Mouse (Mus musculus) embryonic facial prominence, embryonic 11.5 days (tissue): ENCODE measurements around the gene Stpg4. TPM values are rescaled to one million over a fixed set of nuclear protein-coding genes. Genes with fewer than 3 reads are reported as not detected.
A peak's percentile ranks its signal among the peaks of the same experiment; 100 is the strongest.

Source experiments
- ATAC-seq: fragments of 200-750 bp; cut with Nextera tagmentation; replicated peaks from 2 replicates; pipeline ENCODE4 v1.8.0; 2017; ENCODE audit warnings: low read depth; ENCODE audit not compliant: insufficient number of reproducible peaks, low FRiP score, low TSS enrichment
- DNase-seq: peaks from one replicate; pipeline ENCODE4 v3.0.0-alpha.2; 2015; ENCODE audit warnings: low spot score
- H3K27ac ChIP-seq: fragments of 300-500 bp; sonication (generic); replicated peaks from 2 replicates; pipeline ENCODE4 v1.5.1; 2014; ENCODE audit warnings: mild to moderate bottlenecking, low read depth, low read length, control low read depth
- H3K27me3 ChIP-seq: fragments of 300-500 bp; sonication (generic); 2 replicates; pipeline ENCODE4 v1.6.1; 2014; ENCODE audit warnings: mild to moderate bottlenecking, low read length, moderate library complexity, mixed read lengths; ENCODE audit not compliant: control insufficient read depth, insufficient read depth
- H3K36me3 ChIP-seq: fragments of 300-500 bp; sonication (generic); replicated peaks from 2 replicates; pipeline ENCODE4 v1.6.1; 2014; ENCODE audit warnings: low read depth, mild to moderate bottlenecking, low read length, moderate library complexity, mixed read lengths; ENCODE audit not compliant: control insufficient read depth, insufficient read depth
- H3K4me1 ChIP-seq: fragments of 300-500 bp; sonication (generic); 2 replicates; pipeline ENCODE4 v1.6.1; 2014; ENCODE audit warnings: low read length, mixed read lengths; ENCODE audit not compliant: control insufficient read depth, insufficient read depth
- H3K4me2 ChIP-seq: fragments of 300-500 bp; sonication (generic); 2 replicates; pipeline ENCODE4 v1.6.1; 2014; ENCODE audit warnings: low read depth, mild to moderate bottlenecking, control low read depth, low read length, moderate library complexity
- H3K4me3 ChIP-seq: fragments of 300-500 bp; sonication (generic); 2 replicates; pipeline ENCODE4 v1.5.1; 2014; ENCODE audit warnings: low read depth, low read length, control low read depth
- H3K9ac ChIP-seq: fragments of 300-500 bp; sonication (generic); replicated peaks from 2 replicates; pipeline ENCODE4 v1.6.1; 2014; ENCODE audit warnings: mild to moderate bottlenecking, control low read depth, low read length
- H3K9me3 ChIP-seq: fragments of 300-500 bp; sonication (generic); replicated peaks from 2 replicates; pipeline ENCODE4 v1.6.1; 2016; ENCODE audit warnings: mild to moderate bottlenecking, low read length, inconsistent platforms, mixed read lengths; ENCODE audit not compliant: control insufficient read depth
- WGBS: fragments of 180-500 bp; shearing (Covaris S2); extraction: QIAGEN DNeasy Blood & Tissue Kit; methylation state at CpG from one replicate; pipeline ENCODE4 v1.1.7; 2014; 5-methylcytosine and 5-hydroxymethylcytosine counted together
- polyA plus RNA-seq: library from polyadenylated mRNA; unstranded; fragments of >200 nt; fragmentation: Nextera tagmentation; extraction: Ambion mirVana; gene quantifications from 2 replicates; pipeline ENCODE4 v1.2.1, GENCODE M21; 2014

The Stpg4 gene
- polyA plus RNA-seq, 1 experiment from 2014 or later: not detected

GRCm38 (mm10) chr17:87470282-87470681 lies 42.7 kb upstream of the Stpg4 start:
- DNase-seq: no peak
- 74% methylated on average over 8 of the region's 8 CpGs for WGBS
- no peak overlapping the region for H3K9ac ChIP-seq
- H3K36me3 ChIP-seq: no peaks in the 10 kb centered on the region
- H3K9me3 ChIP-seq: no peaks in the 10 kb centered on the region
- peaks cover 2% of the 10 kb centered on the region; the same call in 1 of the 2 replicates for H3K27me3 ChIP-seq
- H3K27ac ChIP-seq: no peak overlapping the region
- no peak overlapping the region for H3K4me2 ChIP-seq
- peaks cover 7% of the 10 kb centered on the region for H3K4me1 ChIP-seq
- no peak for ATAC-seq
- H3K4me3 ChIP-seq: no peak overlapping the region

GRCm38 (mm10) chr17:87469428-87469827 lies 41.9 kb upstream of the Stpg4 start:
- Histone ChIP-seq H3K27me3 (no peaks in the 10 kb centered on the region), H3K9ac (no peak overlapping the region), H3K4me3 (no peak overlapping the region), H3K27ac (no peak overlapping the region), H3K4me2 (no peak overlapping the region), H3K9me3 (no peaks in the 10 kb centered on the region), H3K4me1 (peaks cover 7% of the 10 kb centered on the region), H3K36me3 (no peaks in the 10 kb centered on the region)
- 86% methylated on average over 8 of the region's 8 CpGs for WGBS
- ATAC-seq (no peak), DNase-seq (no peak)

- Histone ChIP-seq H3K36me3 (no peaks in the 10 kb centered on the region), H3K4me2 (no peak overlapping the region), H3K9me3 (no peaks in the 10 kb centered on the region), H3K27ac (no peak overlapping the region), H3K9ac (no peak overlapping the region), H3K27me3 (no peaks in the 10 kb centered on the region), H3K4me1 (peaks cover 4% of the 10 kb centered on the region), H3K4me3 (no peak overlapping the region)
- DNase-seq (no peak), ATAC-seq (no peak)
- WGBS: 82% methylated on average over 5 of the region's 5 CpGs
Observed at GRCm38 (mm10) chr17:87468616-87469015, 41.1 kb upstream of the Stpg4 start.

- Histone ChIP-seq H3K27me3 (no peaks in the 10 kb centered on the region), H3K4me3 (no peak overlapping the region), H3K36me3 (no peaks in the 10 kb centered on the region), H3K27ac (no peak overlapping the region), H3K4me1 (no peaks in the 10 kb centered on the region; the same call in 1 of the 2 replicates), H3K9me3 (no peaks in the 10 kb centered on the region), H3K9ac (no peak overlapping the region), H3K4me2 (no peak overlapping the region)
- WGBS: 37% methylated on average over 3 of the region's 3 CpGs
- ATAC-seq: no peak
- no peak for DNase-seq
Observed at GRCm38 (mm10) chr17:87461499-87461896, 34.0 kb upstream of the Stpg4 start.

- Histone ChIP-seq H3K4me3 (no peak overlapping the region), H3K36me3 (no peaks in the 10 kb centered on the region), H3K4me2 (peak overlapping the region; percentile 17; the same call in 1 of the 2 replicates), H3K9ac (no peak overlapping the region), H3K27ac (no peak overlapping the region), H3K4me1 (no peaks in the 10 kb centered on the region; the same call in 1 of the 2 replicates), H3K9me3 (no peaks in the 10 kb centered on the region), H3K27me3 (no peaks in the 10 kb centered on the region)
- ATAC-seq (0 out of 2 replicates have a peak, but pooled peaks have one; percentile 10), DNase-seq (peak; percentile 47)
- WGBS: 22% methylated on average over 17 of the region's 17 CpGs
Observed at GRCm38 (mm10) chr17:87460669-87461498, 33.3 kb upstream of the Stpg4 start.

- peak overlapping the region; percentile 25; the same call in 1 of the 2 replicates for H3K9ac ChIP-seq
- no peak overlapping the region for H3K4me3 ChIP-seq
- H3K4me1 ChIP-seq: no peaks in the 10 kb centered on the region; the same call in 1 of the 2 replicates
- H3K27ac ChIP-seq: no peak overlapping the region
- peak; percentile 35 for DNase-seq
- H3K9me3 ChIP-seq: no peaks in the 10 kb centered on the region
- no peaks in the 10 kb centered on the region for H3K27me3 ChIP-seq
- no peaks in the 10 kb centered on the region for H3K36me3 ChIP-seq
- 27% methylated on average over 14 of the region's 14 CpGs for WGBS
- ATAC-seq: 0 out of 2 replicates have a peak, but pooled peaks have one; percentile 49
- peak overlapping the region; percentile 17; the same call in 1 of the 2 replicates for H3K4me2 ChIP-seq
Observed at GRCm38 (mm10) chr17:87459750-87460668, 32.5 kb upstream of the Stpg4 start.

GRCm38 (mm10) chr17:87458911-87459749 lies 31.6 kb upstream of the Stpg4 start:
- Histone ChIP-seq H3K36me3 (no peaks in the 10 kb centered on the region), H3K4me1 (no peaks in the 10 kb centered on the region; the same call in 1 of the 2 replicates), H3K4me3 (no peak overlapping the region), H3K27ac (no peak overlapping the region), H3K4me2 (no peak overlapping the region), H3K27me3 (no peaks in the 10 kb centered on the region), H3K9me3 (no peaks in the 10 kb centered on the region), H3K9ac (peak overlapping the region; percentile 25; the same call in 1 of the 2 replicates)
- DNase-seq (peak; percentile 21), ATAC-seq (no peak; the same call in 1 of the 2 replicates)
- 15% methylated on average over 13 of the region's 17 CpGs for WGBS
